Comparison of ENCODE assay signal across 8 mouse cellular contexts in the genomic region with DNA sequence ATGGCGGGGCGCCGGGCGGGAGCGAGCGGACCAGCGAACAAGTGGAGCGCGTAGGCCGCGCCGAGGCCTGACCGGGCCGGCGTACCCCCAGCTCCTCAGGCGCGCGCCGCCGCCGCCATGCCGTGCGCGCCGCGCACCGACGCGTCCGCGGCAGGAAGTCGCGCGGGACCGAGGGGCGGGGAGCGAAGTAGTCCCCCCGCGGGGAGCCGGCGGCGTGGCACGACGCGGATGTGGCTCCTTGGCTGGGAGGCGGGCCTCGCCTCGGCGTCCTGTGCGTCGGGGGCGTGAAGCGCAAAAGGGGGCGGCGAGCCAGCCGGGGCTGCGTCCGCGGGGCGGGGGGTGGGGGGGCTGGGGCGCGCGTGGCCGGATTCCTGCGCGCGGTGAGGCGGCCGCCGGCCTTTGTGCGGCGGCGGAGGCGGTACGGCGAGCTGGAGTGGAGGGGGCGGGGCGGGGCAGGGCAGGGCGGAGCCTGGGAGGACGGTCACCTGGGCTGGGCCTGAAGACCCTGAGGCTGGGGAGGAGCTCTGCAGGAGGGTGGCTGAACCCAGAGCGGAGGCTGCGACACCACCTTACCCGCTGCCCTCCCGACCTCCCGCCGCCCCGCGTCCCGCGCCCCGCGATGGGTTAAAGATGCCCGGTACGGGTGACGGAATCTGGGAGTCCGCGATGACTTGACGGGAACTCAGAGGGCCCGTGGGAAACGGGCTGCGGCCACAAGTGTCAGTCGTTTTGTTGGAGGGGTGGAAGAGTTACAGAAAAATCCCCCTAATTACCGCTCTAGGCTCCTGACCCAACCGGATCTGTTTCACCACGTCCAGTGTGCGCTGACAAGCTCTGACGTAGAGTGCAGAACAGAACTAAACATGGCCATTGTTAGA. TPM values are rescaled to one million over a fixed set of nuclear protein-coding genes. Genes with fewer than 3 reads are reported as not detected.
DNase-seq lines count a peak whose midpoint lies in the region; ATAC-seq lines count a peak whose summit lies in the region.

Gene Brwd1, minus strand, starts transcription at position 226 of the 878 bp plus-strand sequence.

- peaks cover 15% of the 10 kb centered on the region for H3K4me1 ChIP-seq in embryonic facial prominence, embryonic 12.5 days
- peaks cover 11% of the 10 kb centered on the region for H3K4me1 ChIP-seq in midbrain, embryonic 11.5 days (ENCODE audit: control insufficient read depth, insufficient read depth, low read length)

- H3K4me2 ChIP-seq in embryonic facial prominence, embryonic 12.5 days (replicated peaks) = peak within 1 kb of the TSS; percentile 68
- peak within 1 kb of the TSS; percentile 80 for H3K4me2 ChIP-seq in midbrain, embryonic 11.5 days

- no peaks in the 10 kb centered on the region for H3K27me3 ChIP-seq in embryonic facial prominence, embryonic 12.5 days
- no peaks in the 10 kb centered on the region for H3K27me3 ChIP-seq in midbrain, embryonic 11.5 days (ENCODE audit: control insufficient read depth, insufficient read depth, low read length)

- peak within 1 kb of the TSS; percentile 97 for H3K27ac ChIP-seq in embryonic facial prominence, embryonic 12.5 days
- H3K27ac ChIP-seq in midbrain, embryonic 11.5 days (ENCODE audit: low read depth, low read length) = peak within 1 kb of the TSS; percentile 93

- under 1% methylated on average over 75 of the region's 107 CpGs for WGBS in embryonic facial prominence, embryonic 12.5 days
- WGBS in midbrain, embryonic 11.5 days = under 1% methylated on average over 89 of the region's 107 CpGs

- DNase-seq in 3134 (ENCODE audit: extremely low read depth, insufficient read length, low spot score) = peak; percentile 84
- DNase-seq in adrenal gland, postnatal 25 days = peak; percentile 93
- DNase-seq in heart, adult 11 months = peak; percentile 99
- DNase-seq in kidney, adult 11 months = peak; percentile 88
- peak; percentile 94 for DNase-seq in left cerebral cortex, postnatal 4 days
- peak; percentile 98 for DNase-seq in midbrain, embryonic 11.5 days (ENCODE audit: low spot score, missing footprints)
- peak; percentile 93 for DNase-seq in skeletal muscle tissue, adult 2 months (ENCODE audit: low read depth, low spot score)

- H3K9me3 ChIP-seq in embryonic facial prominence, embryonic 12.5 days = no peaks in the 10 kb centered on the region
- no peaks in the 10 kb centered on the region for H3K9me3 ChIP-seq in midbrain, embryonic 11.5 days (ENCODE audit: control insufficient read depth, low read length)

- peak; percentile 83 for ATAC-seq in embryonic facial prominence, embryonic 12.5 days (ENCODE audit: insufficient number of reproducible peaks, insufficient read depth, low FRiP score, low TSS enrichment)
- peak; percentile 89 for ATAC-seq in midbrain, embryonic 11.5 days (ENCODE audit: low FRiP score)

- intact Hi-C loops in left cerebral cortex, postnatal 4 days (cut with DNase I) = no loop called here

- peak within 1 kb of the TSS; percentile 98 for H3K4me3 ChIP-seq in embryonic facial prominence, embryonic 12.5 days
- peak within 1 kb of the TSS; percentile 96 for H3K4me3 ChIP-seq in midbrain, embryonic 11.5 days (ENCODE audit: low read depth, low read length)

- H3K9ac ChIP-seq in embryonic facial prominence, embryonic 12.5 days = peak within 1 kb of the TSS; percentile 94
- peak within 1 kb of the TSS; percentile 98 for H3K9ac ChIP-seq in midbrain, embryonic 11.5 days (ENCODE audit: low read length)

- H3K36me3 ChIP-seq in embryonic facial prominence, embryonic 12.5 days = peaks cover 34% of the 10 kb centered on the region
- H3K36me3 ChIP-seq in midbrain, embryonic 11.5 days (ENCODE audit: control insufficient read depth, insufficient read depth, low read length) = peaks cover 4% of the 10 kb centered on the region; the same call in 1 of the 2 replicates

RNA-seq across cellular contexts. Expression of gene Brwd1, which starts in this region (rescaled TPM):
- 80.8 and 101 TPM in 2 replicates for total RNA-seq in adrenal gland, postnatal 25 days (2021)
- 139 and 141 TPM in 2 replicates for polyA plus RNA-seq in embryonic facial prominence, embryonic 12.5 days (2016; fragmentation: Nextera tagmentation; extraction: Ambion mirVana)
- total RNA-seq in left cerebral cortex, postnatal 4 days (2021) = 100 to 1,000 TPM; 131 to 135 TPM
- 192 and 212 TPM in 2 replicates for polyA plus RNA-seq in midbrain, embryonic 11.5 days (2014; fragmentation: Nextera tagmentation; extraction: Ambion mirVana)

Comparison
In these comparisons a context has a peak if more than half of its experiments do, and no peak if none do; other contexts are left out.
1. Peak in every context shown above with its lines: DNase-seq, ATAC-seq, H3K4me3 ChIP-seq and H3K27ac ChIP-seq.